Mouse (Mus musculus): ENCODE measurements around the gene Ilf3. TPM values are rescaled to one million over a fixed set of nuclear protein-coding genes. Genes with fewer than 3 reads are reported as not detected.

Gene Ilf3
- polyA plus RNA-seq, 1 experiment, result 94.0 TPM

GRCm38 (mm10) chr9:21336491-21336890, 31.2 kb upstream of the Ilf3 start:
- H3K4me3 ChIP-seq (ENCODE audit: insufficient read depth, low read length), result no peak overlapping the region
- TF ChIP-seq CTCF (IDR thresholded peaks at IDR 0.05; ENCODE audit: borderline replicate concordance, insufficient read depth, low read length) (no peak), POLR2A (IDR thresholded peaks at IDR 0.05; ENCODE audit: low read depth, low read length) (no peak)

GRCm38 (mm10) chr9:21337652-21338051, 30.0 kb upstream of the Ilf3 start:
- TF ChIP-seq POLR2A (IDR thresholded peaks at IDR 0.05; ENCODE audit: low read depth, low read length) (no peak; the same call in 1 of the 2 replicates), CTCF (IDR thresholded peaks at IDR 0.05; ENCODE audit: borderline replicate concordance, insufficient read depth, low read length) (no peak)
- Histone ChIP-seq H3K4me3 (ENCODE audit: insufficient read depth, low read length) (no peak overlapping the region), H3K4me1 (ENCODE audit: control insufficient read depth, insufficient read depth, low read length) (peaks cover 6% of the 10 kb centered on the region), H3K27ac (ENCODE audit: insufficient read depth, low read length) (no peak overlapping the region)

More at GRCm38 (mm10) chr9:21336491-21336890, 31.2 kb upstream of the Ilf3 start:
- peaks cover 18% of the 10 kb centered on the region for H3K4me1 ChIP-seq (ENCODE audit: control insufficient read depth, insufficient read depth, low read length)
- H3K27ac ChIP-seq (ENCODE audit: insufficient read depth, low read length), result no peak overlapping the region

GRCm38 (mm10) chr9:21340411-21340810, 27.3 kb upstream of the Ilf3 start:
- Histone ChIP-seq H3K27ac (ENCODE audit: insufficient read depth, low read length) (no peak overlapping the region), H3K4me3 (ENCODE audit: insufficient read depth, low read length) (no peak overlapping the region), H3K4me1 (ENCODE audit: control insufficient read depth, insufficient read depth, low read length) (no peaks in the 10 kb centered on the region)
- no peak for TF ChIP-seq CTCF (IDR thresholded peaks at IDR 0.05; ENCODE audit: borderline replicate concordance, insufficient read depth, low read length)
- no peak for TF ChIP-seq POLR2A (IDR thresholded peaks at IDR 0.05; ENCODE audit: low read depth, low read length)

- TF ChIP-seq POLR2A (IDR thresholded peaks at IDR 0.05; ENCODE audit: low read depth, low read length), result no peak
- TF ChIP-seq CTCF (IDR thresholded peaks at IDR 0.05; ENCODE audit: borderline replicate concordance, insufficient read depth, low read length), result no peak
- Histone ChIP-seq H3K4me3 (ENCODE audit: insufficient read depth, low read length) (no peak overlapping the region), H3K4me1 (ENCODE audit: control insufficient read depth, insufficient read depth, low read length) (no peaks in the 10 kb centered on the region), H3K27ac (ENCODE audit: insufficient read depth, low read length) (no peak overlapping the region)
Measured at GRCm38 (mm10) chr9:21346627-21347365, 20.9 kb upstream of the Ilf3 start.

- TF ChIP-seq CTCF (IDR thresholded peaks at IDR 0.05; ENCODE audit: borderline replicate concordance, insufficient read depth, low read length), result no peak
- no peak for TF ChIP-seq POLR2A (IDR thresholded peaks at IDR 0.05; ENCODE audit: low read depth, low read length)
- no peak overlapping the region for H3K4me3 ChIP-seq (ENCODE audit: insufficient read depth, low read length)
- H3K4me1 ChIP-seq (ENCODE audit: control insufficient read depth, insufficient read depth, low read length), result no peaks in the 10 kb centered on the region
- no peak overlapping the region for H3K27ac ChIP-seq (ENCODE audit: insufficient read depth, low read length)
Measured at GRCm38 (mm10) chr9:21348152-21348551, 19.5 kb upstream of the Ilf3 start.

GRCm38 (mm10) chr9:21351178-21351577, 16.5 kb upstream of the Ilf3 start:
- TF ChIP-seq POLR2A (IDR thresholded peaks at IDR 0.05; ENCODE audit: low read depth, low read length) (no peak), CTCF (IDR thresholded peaks at IDR 0.05; ENCODE audit: borderline replicate concordance, insufficient read depth, low read length) (no peak)
- no peak overlapping the region for H3K4me3 ChIP-seq (ENCODE audit: insufficient read depth, low read length)
- no peaks in the 10 kb centered on the region for H3K4me1 ChIP-seq (ENCODE audit: control insufficient read depth, insufficient read depth, low read length)
- no peak overlapping the region for H3K27ac ChIP-seq (ENCODE audit: insufficient read depth, low read length)

- TF ChIP-seq POLR2A (IDR thresholded peaks at IDR 0.05; ENCODE audit: low read depth, low read length) (no peak), CTCF (IDR thresholded peaks at IDR 0.05; ENCODE audit: borderline replicate concordance, insufficient read depth, low read length) (no peak)
- H3K4me3 ChIP-seq (ENCODE audit: insufficient read depth, low read length), result no peak overlapping the region
- no peak overlapping the region for H3K27ac ChIP-seq (ENCODE audit: insufficient read depth, low read length)
- no peaks in the 10 kb centered on the region for H3K4me1 ChIP-seq (ENCODE audit: control insufficient read depth, insufficient read depth, low read length)
Measured at GRCm38 (mm10) chr9:21351702-21352377, 15.8 kb upstream of the Ilf3 start.

- Histone ChIP-seq H3K4me3 (ENCODE audit: insufficient read depth, low read length) (no peak overlapping the region), H3K4me1 (ENCODE audit: control insufficient read depth, insufficient read depth, low read length) (no peaks in the 10 kb centered on the region), H3K27ac (ENCODE audit: insufficient read depth, low read length) (no peak overlapping the region)
- no peak for TF ChIP-seq POLR2A (IDR thresholded peaks at IDR 0.05; ENCODE audit: low read depth, low read length)
- no peak for TF ChIP-seq CTCF (IDR thresholded peaks at IDR 0.05; ENCODE audit: borderline replicate concordance, insufficient read depth, low read length)
Measured at GRCm38 (mm10) chr9:21352463-21353372, 15.0 kb upstream of the Ilf3 start.

GRCm38 (mm10) chr9:21353373-21353686, 14.3 kb upstream of the Ilf3 start:
- H3K27ac ChIP-seq (ENCODE audit: insufficient read depth, low read length), result no peak overlapping the region
- H3K4me3 ChIP-seq (ENCODE audit: insufficient read depth, low read length), result no peak overlapping the region
- no peak for TF ChIP-seq CTCF (IDR thresholded peaks at IDR 0.05; ENCODE audit: borderline replicate concordance, insufficient read depth, low read length)
- H3K4me1 ChIP-seq (ENCODE audit: control insufficient read depth, insufficient read depth, low read length), result no peaks in the 10 kb centered on the region
